Mouse (Mus musculus) WW6 (cell line): ENCODE measurements around the gene Hmgcr.

Experiments
- DNase-seq: peaks from one replicate; pipeline ENCODE4 v3.0.0-alpha.2; 2013; ENCODE audit warnings: low read depth, low spot score

Gene Hmgcr

GRCm38 (mm10) chr13:96670406-96671077 lies at the start of gene Hmgcr:
Gene Hmgcr (minus strand): TSS chr13:96670936.
- peak; percentile 92 for DNase-seq

- DNase-seq = no peak
Observed at GRCm38 (mm10) chr13:96720003-96720402, 49.3 kb upstream of the Hmgcr start.

DNA sequence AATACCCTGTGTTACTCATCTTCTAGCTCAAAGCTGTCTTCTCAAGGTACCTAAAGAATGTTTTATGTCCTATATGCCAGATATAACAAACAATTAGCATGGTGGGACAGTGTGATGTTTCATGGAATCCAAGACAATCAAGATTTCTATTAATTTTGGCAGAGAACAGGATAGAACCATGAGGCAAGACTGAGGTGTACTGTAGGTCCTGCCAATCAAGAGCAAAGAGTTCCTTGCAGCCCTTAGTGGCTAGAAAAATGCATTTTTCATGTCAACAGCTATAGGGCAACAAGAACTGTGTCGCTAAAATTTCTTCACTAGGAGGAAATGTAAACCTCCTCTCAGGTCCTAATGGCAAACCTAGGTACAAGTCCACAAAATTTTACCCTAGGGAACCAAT lies 47.1 kb upstream of the Hmgcr start:
- no peak for DNase-seq

- no peak for DNase-seq
Observed at GRCm38 (mm10) chr13:96716311-96716710, 45.6 kb upstream of the Hmgcr start.

GRCm38 (mm10) chr13:96709269-96710233 lies 38.8 kb upstream of the Hmgcr start:
- no peak for DNase-seq

DNA sequence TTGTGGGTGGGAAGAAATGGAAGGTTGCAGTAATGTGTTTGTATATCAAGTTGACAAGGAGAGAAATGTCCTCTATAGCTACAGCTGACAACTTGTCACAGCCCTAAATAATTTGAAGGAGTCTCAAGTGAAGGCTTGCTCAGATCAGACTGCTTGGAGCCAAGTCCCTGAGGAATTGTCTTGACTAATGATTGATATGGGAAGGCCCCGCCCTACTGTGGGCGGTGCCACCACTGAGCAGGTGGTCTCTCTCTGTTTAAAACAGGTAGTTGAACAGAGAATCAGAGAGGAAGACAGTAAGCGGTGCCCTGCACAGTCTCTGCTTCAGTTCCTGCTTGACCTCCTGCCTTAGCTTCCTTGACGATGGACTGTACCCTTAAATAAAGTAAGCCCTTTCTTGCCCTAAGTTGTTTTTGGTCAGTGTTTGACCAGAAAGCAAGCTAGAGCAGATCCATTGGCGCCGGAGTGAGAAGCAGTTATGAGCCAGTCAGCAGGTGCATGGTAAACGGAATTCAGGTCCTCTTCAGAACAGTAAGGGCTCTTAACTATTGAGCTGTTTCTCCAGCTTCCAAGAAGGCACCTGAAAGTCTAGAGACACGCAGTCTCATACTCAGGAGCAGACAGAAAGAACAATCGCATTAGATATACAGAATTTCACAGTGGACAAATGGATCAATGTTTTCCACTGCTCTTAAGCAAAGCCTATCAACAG lies 32.0 kb upstream of the Hmgcr start:
- no peak for DNase-seq

DNA sequence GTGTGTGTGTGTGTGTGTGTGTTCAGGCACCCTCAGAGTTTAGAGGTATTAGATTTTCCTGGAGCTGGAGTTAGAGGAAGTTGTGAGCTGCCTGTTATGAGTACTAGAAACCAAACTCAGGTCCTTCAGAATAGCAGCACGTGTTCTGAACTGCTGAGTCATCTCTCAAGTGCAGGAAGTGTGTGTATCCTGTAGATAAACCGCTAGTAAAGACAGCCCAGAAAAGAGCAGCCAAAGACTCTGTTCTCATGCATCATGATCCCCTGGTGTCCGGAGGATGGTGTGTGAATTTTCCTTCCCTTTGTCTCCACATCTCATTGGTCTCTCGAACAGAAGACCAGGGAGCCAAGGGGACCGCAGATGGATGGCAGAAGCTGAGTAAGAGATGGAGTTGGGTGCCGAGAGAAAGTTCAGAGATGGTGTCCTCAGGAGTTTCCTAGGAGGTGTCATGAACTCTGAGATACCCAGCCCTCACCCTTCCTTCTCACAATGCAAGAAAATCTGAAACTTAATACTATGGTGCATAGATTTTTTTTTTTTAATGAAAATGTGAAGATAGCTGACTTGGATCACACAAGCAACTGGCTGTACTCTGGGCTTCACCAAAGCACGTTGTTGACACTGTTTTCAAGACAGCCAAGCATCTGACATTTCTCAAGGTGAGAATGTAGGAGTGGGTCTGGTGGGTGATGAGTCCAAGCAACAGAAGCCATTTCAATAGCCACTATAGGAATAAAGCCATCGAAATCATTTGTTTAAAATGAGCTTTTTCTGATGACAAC lies 27.3 kb upstream of the Hmgcr start:
- no peak for DNase-seq

- DNase-seq = no peak
Observed at GRCm38 (mm10) chr13:96695428-96695827, 24.7 kb upstream of the Hmgcr start.

GRCm38 (mm10) chr13:96689901-96690300 lies 19.2 kb upstream of the Hmgcr start:
- DNase-seq = no peak

DNA sequence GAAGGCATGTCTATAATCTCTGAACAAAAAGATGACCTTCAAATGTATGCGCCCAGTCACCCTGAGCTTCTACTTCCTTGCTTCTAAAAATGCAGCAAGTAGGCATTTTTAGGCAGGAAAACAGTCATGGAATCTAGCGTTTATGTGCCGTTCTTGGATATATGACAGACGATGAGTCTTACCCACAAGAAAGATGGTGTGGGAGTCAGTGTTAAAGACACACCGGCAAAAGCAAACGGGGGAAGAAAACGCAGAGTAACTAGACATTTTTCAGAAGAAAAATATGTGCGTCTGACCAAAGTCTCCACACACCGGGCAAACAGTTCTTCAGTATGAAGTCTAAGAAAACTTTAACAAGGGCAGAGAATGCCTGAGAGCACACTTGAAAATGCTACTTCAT lies 16.5 kb upstream of the Hmgcr start:
- no peak for DNase-seq

GRCm38 (mm10) chr13:96684779-96685178 lies 14.0 kb upstream of the Hmgcr start:
- no peak for DNase-seq

DNA sequence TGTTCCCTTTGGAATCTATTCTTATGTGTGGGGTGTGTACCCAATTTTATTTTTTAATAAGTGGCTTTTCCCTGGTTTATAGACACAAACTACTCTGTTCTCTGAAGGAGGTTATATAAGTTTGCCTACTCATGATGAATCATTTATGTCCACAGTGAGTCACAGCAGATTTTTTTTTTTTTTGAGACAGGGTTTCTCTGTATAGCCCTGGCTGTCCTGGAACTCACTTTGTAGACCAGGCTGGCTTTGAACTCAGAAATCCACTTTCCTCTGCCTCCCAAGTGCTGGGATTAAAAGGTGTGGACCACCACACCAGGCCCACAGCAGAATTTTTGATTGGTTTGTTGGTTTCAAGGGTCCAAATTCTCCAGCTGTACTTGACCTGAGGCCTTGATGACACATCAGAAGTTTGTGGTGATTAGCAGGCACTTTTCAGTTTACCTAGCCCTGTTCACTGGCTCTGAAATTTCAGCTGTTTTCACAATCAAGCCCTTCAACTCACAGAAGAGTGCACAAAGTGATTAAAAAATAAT lies 10.4 kb upstream of the Hmgcr start:
- DNase-seq = no peak

GRCm38 (mm10) chr13:96680163-96681087 lies 9.7 kb upstream of the Hmgcr start:
- DNase-seq = no peak

- DNase-seq = no peak
Observed at GRCm38 (mm10) chr13:96678616-96679015, 7.9 kb upstream of the Hmgcr start.

GRCm38 (mm10) chr13:96677071-96677470 lies 6.3 kb upstream of the Hmgcr start:
- DNase-seq = no peak

GRCm38 (mm10) chr13:96675756-96676155 lies 5.0 kb upstream of the Hmgcr start:
- DNase-seq = no peak

- DNase-seq = no peak
Observed at GRCm38 (mm10) chr13:96673817-96674216, 3.1 kb upstream of the Hmgcr start.

- no peak for DNase-seq
Observed at GRCm38 (mm10) chr13:96672276-96672675, 1.5 kb upstream of the Hmgcr start.

DNA sequence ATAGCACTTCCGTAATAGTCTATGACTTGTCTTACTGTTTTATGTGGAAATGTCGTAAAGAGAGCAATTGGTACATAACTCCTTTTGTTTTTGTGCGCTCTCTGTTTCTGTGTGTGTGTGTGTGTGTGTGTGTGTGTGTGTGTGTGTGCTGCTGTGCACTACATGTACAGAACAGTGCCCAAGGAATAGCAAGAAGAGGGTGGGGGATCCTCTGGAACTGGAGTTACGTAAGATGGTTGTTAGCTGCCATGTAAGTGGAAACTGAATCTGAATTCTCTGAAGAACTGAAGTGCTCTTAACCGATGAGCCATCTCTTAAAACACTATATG lies 1.1 kb upstream of the Hmgcr start:
- no peak for DNase-seq
